Mouse (Mus musculus) intestine, embryonic 14.5 days (tissue): ENCODE results near the gene Notch2. TPM values are rescaled to one million over a fixed set of nuclear protein-coding genes. Genes with fewer than 3 reads are reported as not detected.

Experiments
- ATAC-seq: fragments of 200-750 bp; cut with Nextera tagmentation; replicated peaks from 2 replicates; pipeline ENCODE4 v1.8.0; 2017; ENCODE audit warnings: low read depth, moderate number of reproducible peaks, moderate TSS enrichment, moderate library complexity; ENCODE audit not compliant: low FRiP score, low TSS enrichment
- DNase-seq: peaks from one replicate; pipeline ENCODE4 v3.0.0-alpha.2; 2018; ENCODE audit warnings: low spot score
- H3K27ac ChIP-seq: fragments of 300-500 bp; sonication (generic); 2 replicates; pipeline ENCODE4 v1.5.1; 2014; ENCODE audit warnings: low read depth, mild to moderate bottlenecking, control low read depth
- H3K27me3 ChIP-seq: fragments of 300-500 bp; sonication (generic); replicated peaks from 2 replicates; pipeline ENCODE4 v1.6.1; 2014; ENCODE audit warnings: low read length, control low read depth; ENCODE audit not compliant: control insufficient read depth, insufficient read depth
- H3K36me3 ChIP-seq: fragments of 300-500 bp; sonication (generic); 2 replicates; pipeline ENCODE4 v1.6.1; 2014; ENCODE audit warnings: low read length, control low read depth; ENCODE audit not compliant: control insufficient read depth, insufficient read depth
- H3K4me1 ChIP-seq: fragments of 300-500 bp; sonication (generic); replicated peaks from 2 replicates; pipeline ENCODE4 v1.6.1; 2014; ENCODE audit warnings: low read length, control low read depth, mixed read lengths; ENCODE audit not compliant: control insufficient read depth, insufficient read depth
- H3K4me2 ChIP-seq: fragments of 300-500 bp; sonication (generic); 2 replicates; pipeline ENCODE4 v1.6.1; 2014; ENCODE audit warnings: low read length
- H3K4me3 ChIP-seq: fragments of 300-500 bp; sonication (generic); 2 replicates; pipeline ENCODE4 v1.5.1; 2014; ENCODE audit warnings: low read depth, low read length, control low read depth, mixed read lengths
- H3K9ac ChIP-seq: fragments of 300-500 bp; sonication (generic); 2 replicates; pipeline ENCODE4 v1.6.1; 2014; ENCODE audit warnings: mild to moderate bottlenecking, low read length
- H3K9me3 ChIP-seq: fragments of 300-500 bp; sonication (generic); 2 replicates; pipeline ENCODE4 v1.6.1; 2016; ENCODE audit warnings: low read length, control low read depth; ENCODE audit not compliant: control insufficient read depth
- WGBS: fragments of 180-500 bp; shearing (Covaris S2); extraction: QIAGEN DNeasy Blood & Tissue Kit; methylation state at CpG from one replicate; pipeline ENCODE4 v1.1.7; 2014; 5-methylcytosine and 5-hydroxymethylcytosine counted together
- polyA plus RNA-seq: library from polyadenylated mRNA; unstranded; fragments of >200 nt; fragmentation: Nextera tagmentation; extraction: Ambion mirVana; gene quantifications from 2 replicates; pipeline ENCODE4 v1.2.1, GENCODE M21; 2014

Notch2 gene
- polyA plus RNA-seq, 1 experiment from 2014 or later: 30.0 TPM

GRCm38 (mm10) chr3:98028936-98029335 is 15.6 kb downstream of the Notch2 start:
- Histone ChIP-seq H3K9ac (no peak overlapping the region), H3K27ac (no peak overlapping the region), H3K4me3 (no peak overlapping the region), H3K36me3 (no peaks in the 10 kb centered on the region), H3K9me3 (no peaks in the 10 kb centered on the region), H3K4me1 (peaks cover 63% of the 10 kb centered on the region), H3K4me2 (no peak overlapping the region), H3K27me3 (no peaks in the 10 kb centered on the region)
- DNase-seq: no peak
- ATAC-seq: no peak
- 71% methylated on average over 10 of the region's 10 CpGs for WGBS

- no peak for DNase-seq
These were observed 17.8 kb downstream of the Notch2 start for GRCm38 (mm10) chr3:98031104-98031503.

GRCm38 (mm10) chr3:98032191-98032590 is 18.9 kb downstream of the Notch2 start:
- no peak overlapping the region for H3K27ac ChIP-seq
- no peak for DNase-seq
- no peaks in the 10 kb centered on the region for H3K9me3 ChIP-seq
- no peaks in the 10 kb centered on the region for H3K36me3 ChIP-seq
- WGBS: 72% methylated on average over 3 of the region's 3 CpGs
- no peaks in the 10 kb centered on the region for H3K27me3 ChIP-seq
- H3K9ac ChIP-seq: no peak overlapping the region
- H3K4me2 ChIP-seq: no peak overlapping the region
- peaks cover 62% of the 10 kb centered on the region for H3K4me1 ChIP-seq
- no peak for ATAC-seq
- H3K4me3 ChIP-seq: no peak overlapping the region

More at GRCm38 (mm10) chr3:98031104-98031503, 17.8 kb downstream of the Notch2 start:
- H3K27ac ChIP-seq: no peak overlapping the region
- WGBS: 74% methylated on average over 7 of the region's 7 CpGs
- H3K4me1 ChIP-seq: peaks cover 61% of the 10 kb centered on the region
- H3K27me3 ChIP-seq: no peaks in the 10 kb centered on the region
- H3K4me3 ChIP-seq: no peak overlapping the region
- no peak overlapping the region for H3K4me2 ChIP-seq
- H3K9ac ChIP-seq: no peak overlapping the region
- H3K36me3 ChIP-seq: no peaks in the 10 kb centered on the region
- no peaks in the 10 kb centered on the region for H3K9me3 ChIP-seq
- 0 out of 2 replicates have a peak, but pooled peaks have one; percentile 16 for ATAC-seq

- DNase-seq (no peak), ATAC-seq (no peak)
- Histone ChIP-seq H3K36me3 (no peaks in the 10 kb centered on the region), H3K4me1 (peaks cover 63% of the 10 kb centered on the region), H3K27me3 (no peaks in the 10 kb centered on the region), H3K4me2 (no peak overlapping the region), H3K4me3 (no peak overlapping the region), H3K27ac (no peak overlapping the region), H3K9ac (no peak overlapping the region), H3K9me3 (no peaks in the 10 kb centered on the region)
- WGBS: 69% methylated on average over 5 of the region's 5 CpGs
These were observed 19.6 kb downstream of the Notch2 start for GRCm38 (mm10) chr3:98032944-98033343.

- peaks cover 68% of the 10 kb centered on the region for H3K4me1 ChIP-seq
- no peak overlapping the region for H3K4me3 ChIP-seq
- no peak overlapping the region for H3K9ac ChIP-seq
- ATAC-seq (no peak), DNase-seq (no peak)
- H3K36me3 ChIP-seq: no peaks in the 10 kb centered on the region
- WGBS: 49% methylated on average over 15 of the region's 15 CpGs
- no peaks in the 10 kb centered on the region for H3K27me3 ChIP-seq
- H3K9me3 ChIP-seq: no peaks in the 10 kb centered on the region
- H3K27ac ChIP-seq: peak overlapping the region; percentile 64; the same call in 1 of the 2 replicates
- no peak overlapping the region for H3K4me2 ChIP-seq
These were observed 21.6 kb downstream of the Notch2 start for GRCm38 (mm10) chr3:98034622-98035593.

GRCm38 (mm10) chr3:98036161-98036560 is 22.8 kb downstream of the Notch2 start:
- peak overlapping the region; percentile 64; the same call in 1 of the 2 replicates for H3K27ac ChIP-seq
- H3K27me3 ChIP-seq: no peaks in the 10 kb centered on the region
- no peak overlapping the region for H3K9ac ChIP-seq
- peaks cover 64% of the 10 kb centered on the region for H3K4me1 ChIP-seq
- H3K4me3 ChIP-seq: no peak overlapping the region
- no peak for DNase-seq
- H3K9me3 ChIP-seq: 0 out of 2 replicates have a peak, but pooled peaks cover under 1% of the 10 kb centered on the region
- WGBS: 16% methylated on average over 6 of the region's 6 CpGs
- H3K4me2 ChIP-seq: no peak overlapping the region; the same call in 1 of the 2 replicates
- peak; percentile 76 for ATAC-seq
- H3K36me3 ChIP-seq: no peaks in the 10 kb centered on the region

GRCm38 (mm10) chr3:98037151-98037550 is 23.8 kb downstream of the Notch2 start:
- Histone ChIP-seq H3K4me1 (peaks cover 73% of the 10 kb centered on the region), H3K9me3 (0 out of 2 replicates have a peak, but pooled peaks cover 3% of the 10 kb centered on the region)
- WGBS: 66% methylated on average over 7 of the region's 7 CpGs

GRCm38 (mm10) chr3:98038658-98039057 is 25.3 kb downstream of the Notch2 start:
- Histone ChIP-seq H3K4me3 (no peak overlapping the region), H3K4me2 (no peak overlapping the region), H3K27me3 (no peaks in the 10 kb centered on the region), H3K9me3 (0 out of 2 replicates have a peak, but pooled peaks cover 3% of the 10 kb centered on the region), H3K36me3 (no peaks in the 10 kb centered on the region), H3K27ac (no peak overlapping the region), H3K4me1 (peaks cover 82% of the 10 kb centered on the region), H3K9ac (no peak overlapping the region)
- DNase-seq (no peak), ATAC-seq (no peak)
- 64% methylated on average over 8 of the region's 8 CpGs for WGBS

More at GRCm38 (mm10) chr3:98037151-98037550, 23.8 kb downstream of the Notch2 start:
- DNase-seq: no peak
- H3K4me3 ChIP-seq: no peak overlapping the region
- no peaks in the 10 kb centered on the region for H3K27me3 ChIP-seq
- no peaks in the 10 kb centered on the region for H3K36me3 ChIP-seq
- 0 out of 2 replicates have a peak overlapping the region, but pooled peaks have one; percentile 64 for H3K27ac ChIP-seq
- ATAC-seq: no peak
- no peak overlapping the region for H3K9ac ChIP-seq
- no peak overlapping the region for H3K4me2 ChIP-seq
